In genomic region chr10:127674794-127675522, GRCm38 (mm10) we compare ENCODE assay signal across 9 mouse cellular contexts. TPM values are rescaled to one million over a fixed set of nuclear protein-coding genes. Genes with fewer than 3 reads are reported as not detected.
DNase-seq lines count a peak whose midpoint lies in the region; ATAC-seq and TF ChIP-seq lines count a peak whose summit lies in the region.
"Had no signal": no experiment of that assay in that cellular context is flagged by ENCODE, and none has a peak within 500 bp of the region (broad histone marks: within the 10 kb centered on the region; RNA-seq: fewer than 3 reads in every experiment).

No protein-coding gene starts in this region.

- no peaks in the 10 kb centered on the region for H3K36me3 ChIP-seq in kidney, postnatal 0 days (ENCODE audit: insufficient read depth, low read length)
- H3K36me3 ChIP-seq in liver, postnatal 0 days (replicated peaks; ENCODE audit: insufficient read depth, low read length), result no peaks in the 10 kb centered on the region
- H3K36me3 ChIP-seq: hindbrain, embryonic 15.5 days had no signal

- H3K27me3 ChIP-seq in kidney, postnatal 0 days (ENCODE audit: insufficient read depth, low read length), result no peaks in the 10 kb centered on the region
- H3K27me3 ChIP-seq in liver, postnatal 0 days (ENCODE audit: insufficient read depth, low read length), result no peaks in the 10 kb centered on the region
- H3K27me3 ChIP-seq: hindbrain, embryonic 15.5 days had no signal

- no peak overlapping the region for H3K9ac ChIP-seq in kidney, postnatal 0 days (ENCODE audit: low read depth, low read length)
- H3K9ac ChIP-seq in liver, postnatal 0 days (replicated peaks), result no peak overlapping the region
- H3K9ac ChIP-seq: hindbrain, embryonic 15.5 days had no signal

- H3K4me1 ChIP-seq in cortical plate, adult 2 months (ENCODE audit: control insufficient read depth, insufficient read depth, low read length), result no peaks in the 10 kb centered on the region
- no peaks in the 10 kb centered on the region for H3K4me1 ChIP-seq in kidney, postnatal 0 days (replicated peaks; ENCODE audit: insufficient read depth, low read length)
- H3K4me1 ChIP-seq in liver, postnatal 0 days (ENCODE audit: insufficient read depth), result peaks cover 5% of the 10 kb centered on the region

- peak; percentile 44 for TF ChIP-seq EP300 in liver, postnatal 0 days (IDR thresholded peaks at IDR 0.05; ENCODE audit: low read depth)

- TF ChIP-seq POLR2A in cortical plate, adult 2 months (IDR thresholded peaks at IDR 0.05; ENCODE audit: extremely low read depth, insufficient read depth, low read length), result no peak

- H3K4me2 ChIP-seq in kidney, postnatal 0 days (ENCODE audit: low read length), result no peak overlapping the region
- no peak overlapping the region for H3K4me2 ChIP-seq in liver, postnatal 0 days (ENCODE audit: low read depth, low read length)
- H3K4me2 ChIP-seq: hindbrain, embryonic 15.5 days had no signal

- WGBS in kidney, postnatal 0 days, result 76% methylated on average over 8 of the region's 8 CpGs
- 82% methylated on average over 8 of the region's 8 CpGs for WGBS in liver, postnatal 0 days (ENCODE audit: insufficient replicate concordance)

- H3K9me3 ChIP-seq in kidney, postnatal 0 days (replicated peaks; ENCODE audit: low read length), result no peaks in the 10 kb centered on the region
- no peaks in the 10 kb centered on the region for H3K9me3 ChIP-seq in liver, postnatal 0 days (ENCODE audit: low read length)
- H3K9me3 ChIP-seq: hindbrain, embryonic 15.5 days had no signal

- H3K27ac ChIP-seq in cortical plate, adult 2 months (ENCODE audit: insufficient read depth, low read length), result no peak overlapping the region
- peak overlapping the region; percentile 20; the same call in 1 of the 2 replicates for H3K27ac ChIP-seq in kidney, postnatal 0 days
- 0 out of 2 replicates have a peak overlapping the region, but pooled peaks have one; percentile 46 for H3K27ac ChIP-seq in liver, postnatal 0 days (ENCODE audit: low read depth)
- H3K27ac ChIP-seq: hindbrain, embryonic 15.5 days had no signal

- peak; percentile 77 to 82 for DNase-seq in B cell, adult 2 months
- peak; percentile 89 for DNase-seq in ZHBTc4 (ENCODE audit: low read depth, low spot score)
- peak; percentile 80 for DNase-seq in gastrocnemius, postnatal 14 days
- DNase-seq in kidney, postnatal 0 days (ENCODE audit: low spot score), result peak; percentile 98
- DNase-seq in liver, postnatal 0 days, result peak; percentile 81
- peak; percentile 77 for DNase-seq in testis, postnatal 14 days (ENCODE audit: low spot score)

- peak; percentile 100 for TF ChIP-seq CTCF in cortical plate, adult 2 months (IDR thresholded peaks at IDR 0.05; ENCODE audit: extremely low read depth, insufficient read depth, low read length)
- TF ChIP-seq CTCF in kidney, postnatal 0 days (IDR thresholded peaks at IDR 0.05; ENCODE audit: low read depth), result peak; percentile 100
- peak; percentile 100 for TF ChIP-seq CTCF in liver, postnatal 0 days (IDR thresholded peaks at IDR 0.05; ENCODE audit: low read depth)

- intact Hi-C loops in gastrocnemius, postnatal 14 days (cut with DNase I; ENCODE audit: low total_unique reads), result no loop called here

- peak; percentile 9; the same call in 1 of the 2 replicates for ATAC-seq in kidney, postnatal 0 days (replicated peaks; ENCODE audit: low FRiP score, low read depth)
- peak; percentile 55 for ATAC-seq in liver, postnatal 0 days
- peak; percentile 85 for ATAC-seq in neutrophil, adult 5-6 weeks (ENCODE audit: extremely low read depth, insufficient number of reproducible peaks, low FRiP score, poor library complexity, severe bottlenecking)

- no peak overlapping the region for H3K4me3 ChIP-seq in cortical plate, adult 2 months (ENCODE audit: insufficient read depth, low read length)
- no peak overlapping the region for H3K4me3 ChIP-seq in kidney, postnatal 0 days (replicated peaks; ENCODE audit: low read depth, low read length)
- H3K4me3 ChIP-seq in liver, postnatal 0 days (ENCODE audit: low read depth, low read length), result no peak overlapping the region
- H3K4me3 ChIP-seq: hindbrain, embryonic 15.5 days had no signal

RNA-seq across cellular contexts. Expression of gene Nab2, which starts 6.6 kb away (rescaled TPM):
- polyA plus RNA-seq in cortical plate, adult 2 months (2012; rRNA removed), result 35.3 and 40.3 TPM in 2 replicates
- 1 to 10 TPM; 4.9 to 5.5 TPM for total RNA-seq in gastrocnemius, postnatal 14 days (2021)
- polyA plus RNA-seq in kidney, postnatal 0 days (2015; fragmentation: Nextera tagmentation; extraction: Ambion mirVana), result 21.5 and 24.3 TPM in 2 replicates
- polyA plus RNA-seq in liver, postnatal 0 days (2015; fragmentation: Nextera tagmentation; extraction: Ambion mirVana), result 2.4 and 4.3 TPM in 2 replicates
- total RNA-seq in neutrophil, adult 5-6 weeks (2017), result 19.0 and 19.3 TPM in 2 replicates

RNA-seq across cellular contexts. Expression of gene Nemp1, which starts 8.3 kb away (rescaled TPM):
- polyA plus RNA-seq in cortical plate, adult 2 months (2012; rRNA removed), result 3.8 TPM in 2 replicates
- total RNA-seq in gastrocnemius, postnatal 14 days (2021), result 1 to 10 TPM; 2.3 to 2.7 TPM
- polyA plus RNA-seq in kidney, postnatal 0 days (2015; fragmentation: Nextera tagmentation; extraction: Ambion mirVana), result 6.6 and 6.9 TPM in 2 replicates
- 5.6 and 6.3 TPM in 2 replicates for polyA plus RNA-seq in liver, postnatal 0 days (2015; fragmentation: Nextera tagmentation; extraction: Ambion mirVana)
- total RNA-seq in neutrophil, adult 5-6 weeks (2017), result 42.6 and 45.7 TPM in 2 replicates

RNA-seq across cellular contexts. Expression of gene Myo1a, which starts 30.0 kb away (rescaled TPM):
- polyA plus RNA-seq in cortical plate, adult 2 months (2012; rRNA removed), result 1.3 and 1.7 TPM in 2 replicates
- under 1 TPM; 0.18 to 0.53 TPM for total RNA-seq in gastrocnemius, postnatal 14 days (2021)
- 0.07 and 0.18 TPM in 2 replicates for polyA plus RNA-seq in kidney, postnatal 0 days (2015; fragmentation: Nextera tagmentation; extraction: Ambion mirVana)
- polyA plus RNA-seq in liver, postnatal 0 days (2015; fragmentation: Nextera tagmentation; extraction: Ambion mirVana), result 0.07 TPM in 1 of 2 replicates, not detected in the other
- total RNA-seq in neutrophil, adult 5-6 weeks (2017), result 1.5 and 2.3 TPM in 2 replicates

RNA-seq across cellular contexts. Expression of gene Stat6, which starts 32.2 kb away (rescaled TPM):
- 11.9 and 12.6 TPM in 2 replicates for polyA plus RNA-seq in cortical plate, adult 2 months (2012; rRNA removed)
- 10 to 100 TPM; 16.1 to 16.6 TPM for total RNA-seq in gastrocnemius, postnatal 14 days (2021)
- polyA plus RNA-seq in kidney, postnatal 0 days (2015; fragmentation: Nextera tagmentation; extraction: Ambion mirVana), result 26.2 and 27.0 TPM in 2 replicates
- polyA plus RNA-seq in liver, postnatal 0 days (2015; fragmentation: Nextera tagmentation; extraction: Ambion mirVana), result 11.3 and 13.0 TPM in 2 replicates
- 258 and 273 TPM in 2 replicates for total RNA-seq in neutrophil, adult 5-6 weeks (2017)

RNA-seq across cellular contexts. Expression of gene Tac2, which starts 49.3 kb away (rescaled TPM):
- 25.9 and 31.9 TPM in 2 replicates for polyA plus RNA-seq in cortical plate, adult 2 months (2012; rRNA removed)
- not detected for total RNA-seq in gastrocnemius, postnatal 14 days (2021)
- polyA plus RNA-seq in kidney, postnatal 0 days (2015; fragmentation: Nextera tagmentation; extraction: Ambion mirVana), result 2.5 and 2.6 TPM in 2 replicates
- 1.9 and 2.3 TPM in 2 replicates for polyA plus RNA-seq in liver, postnatal 0 days (2015; fragmentation: Nextera tagmentation; extraction: Ambion mirVana)
- not detected in 2 replicates for total RNA-seq in neutrophil, adult 5-6 weeks (2017)

Comparison
In these comparisons a context has a peak if more than half of its experiments do, and no peak if none do; other contexts are left out.
1. ATAC-seq: peak in every context shown above with its lines; median percentile 85 in neutrophil, adult 5-6 weeks; 55 in liver, postnatal 0 days; 9 in kidney, postnatal 0 days.